Mouse (Mus musculus) liver, postnatal 0 days (tissue): ENCODE measurements around the gene Timeless. TPM values are rescaled to one million over a fixed set of nuclear protein-coding genes. Genes with fewer than 3 reads are reported as not detected.
"Not testable (repeated sequence)": the region's sequence is repeated elsewhere in the genome, so short reads cannot be mapped to it uniquely, and the experiment has no call there.

Experiments
- ATAC-seq: fragments of 200-750 bp; cut with Nextera tagmentation; 2 replicates; pipeline ENCODE4 v1.8.0; 2017; ENCODE audit warnings: mild to moderate bottlenecking, moderate library complexity
- DNase-seq: peaks from one replicate; pipeline ENCODE4 v3.0.0-alpha.2; 2016
- H3K27ac ChIP-seq: fragments of 300-500 bp; sonication (generic); 2 replicates; pipeline ENCODE4 v1.5.1; 2014; ENCODE audit warnings: antibody characterized with exemption, moderate library complexity, mild to moderate bottlenecking, low read depth
- H3K27me3 ChIP-seq: fragments of 300-500 bp; sonication (generic); 2 replicates; pipeline ENCODE4 v1.6.1; 2014; ENCODE audit warnings: low read length, control low read depth, mixed read lengths; ENCODE audit not compliant: insufficient read depth
- H3K36me3 ChIP-seq: fragments of 300-500 bp; sonication (generic); replicated peaks from 2 replicates; pipeline ENCODE4 v1.6.1; 2014; ENCODE audit warnings: mild to moderate bottlenecking, control low read depth, low read length, moderate library complexity, mixed read lengths; ENCODE audit not compliant: insufficient read depth
- H3K4me1 ChIP-seq: fragments of 300-500 bp; sonication (generic); 2 replicates; pipeline ENCODE4 v1.6.1; 2014; ENCODE audit warnings: antibody characterized with exemption, mild to moderate bottlenecking, control low read depth; ENCODE audit not compliant: insufficient read depth
- H3K4me2 ChIP-seq: fragments of 300-500 bp; sonication (generic); 2 replicates; pipeline ENCODE4 v1.6.1; 2014; ENCODE audit warnings: low read depth, mild to moderate bottlenecking, low read length, moderate library complexity, mixed read lengths
- H3K4me3 ChIP-seq: fragments of 300-500 bp; sonication (generic); 2 replicates; pipeline ENCODE4 v1.5.1; 2014; ENCODE audit warnings: low read depth, low read length
- H3K9ac ChIP-seq: fragments of 300-500 bp; sonication (generic); replicated peaks from 2 replicates; pipeline ENCODE4 v1.6.1; 2014; ENCODE audit warnings: mild to moderate bottlenecking, moderate library complexity
- H3K9me3 ChIP-seq: fragments of 300-500 bp; sonication (generic); 2 replicates; pipeline ENCODE4 v1.6.1; 2016; ENCODE audit warnings: mild to moderate bottlenecking, control low read depth, low read length, mixed read lengths
- CTCF ChIP-seq: sonication (generic); IDR thresholded peaks from 2 replicates; pipeline ENCODE4 v1.5.1; 2016; ENCODE audit warnings: antibody characterized with exemption, low read depth
- EP300 ChIP-seq: IDR thresholded peaks from 2 replicates; pipeline ENCODE4 v1.6.1; 2016; ENCODE audit warnings: antibody characterized with exemption, low read depth, mild to moderate bottlenecking
- WGBS: fragments of 180-500 bp; shearing (Covaris S2); extraction: QIAGEN DNeasy Blood & Tissue Kit; methylation state at CpG from one replicate; pipeline ENCODE4 v1.1.7; 2014; ENCODE audit not compliant: insufficient replicate concordance; 5-methylcytosine and 5-hydroxymethylcytosine counted together
- polyA plus RNA-seq: library from polyadenylated mRNA; unstranded; fragments of >200 nt; fragmentation: Nextera tagmentation; extraction: Ambion mirVana; gene quantifications from 2 replicates; pipeline ENCODE4 v1.2.1, GENCODE M21; 2015

Gene Timeless
- polyA plus RNA-seq, 1 experiment from 2014 or later = 18.5 TPM

GRCm38 (mm10) chr10:128258953-128259352, 27.1 kb downstream of the Timeless start:
- Histone ChIP-seq H3K4me1 (peaks cover 12% of the 10 kb centered on the region), H3K9ac (no peak overlapping the region), H3K4me2 (no peak overlapping the region), H3K27me3 (no peaks in the 10 kb centered on the region), H3K4me3 (no peak overlapping the region), H3K9me3 (no peaks in the 10 kb centered on the region), H3K27ac (peak overlapping the region; percentile 71), H3K36me3 (no peaks in the 10 kb centered on the region)
- TF ChIP-seq EP300 (no peak), CTCF (no peak)
- WGBS = 13% methylated on average over 4 of the region's 4 CpGs
- DNase-seq (peak; percentile 46), ATAC-seq (peak; percentile 35)

GRCm38 (mm10) chr10:128259946-128260345, 28.1 kb downstream of the Timeless start:
- Histone ChIP-seq H3K9me3 (no peaks in the 10 kb centered on the region), H3K4me1 (peaks cover 12% of the 10 kb centered on the region), H3K36me3 (no peaks in the 10 kb centered on the region), H3K27ac (no peak overlapping the region), H3K4me2 (no peak overlapping the region), H3K9ac (no peak overlapping the region), H3K4me3 (no peak overlapping the region), H3K27me3 (no peaks in the 10 kb centered on the region)
- TF ChIP-seq CTCF (no peak), EP300 (no peak)
- WGBS = 81% methylated on average over 5 of the region's 5 CpGs
- no peak for DNase-seq
- ATAC-seq = no peak

GRCm38 (mm10) chr10:128260376-128260775, 28.5 kb downstream of the Timeless start:
- not testable (repeated sequence) for H3K36me3 ChIP-seq, ATAC-seq, H3K9ac ChIP-seq, DNase-seq, H3K4me2 ChIP-seq, H3K27me3 ChIP-seq, H3K27ac ChIP-seq, H3K9me3 ChIP-seq, H3K4me3 ChIP-seq
- peaks cover 12% of the 10 kb centered on the region for H3K4me1 ChIP-seq
- 84% methylated on average over 7 of the region's 7 CpGs for WGBS

- no peaks in the 10 kb centered on the region for H3K27me3 ChIP-seq
- H3K27ac ChIP-seq = no peak overlapping the region
- WGBS = 82% methylated on average over 22 of the region's 22 CpGs
- H3K9me3 ChIP-seq = no peaks in the 10 kb centered on the region
- H3K4me3 ChIP-seq = no peak overlapping the region
- TF ChIP-seq EP300 (no peak), CTCF (no peak)
- no peaks in the 10 kb centered on the region for H3K36me3 ChIP-seq
- no peak overlapping the region for H3K9ac ChIP-seq
- peaks cover 12% of the 10 kb centered on the region for H3K4me1 ChIP-seq
- ATAC-seq (no peak), DNase-seq (no peak)
- no peak overlapping the region for H3K4me2 ChIP-seq
Measured at GRCm38 (mm10) chr10:128262300-128262699, 30.4 kb downstream of the Timeless start.

- no peaks in the 10 kb centered on the region for H3K27me3 ChIP-seq
- H3K4me1 ChIP-seq = peaks cover 12% of the 10 kb centered on the region
- no peak overlapping the region for H3K4me3 ChIP-seq
- no peak overlapping the region for H3K27ac ChIP-seq
- ATAC-seq = no peak
- H3K4me2 ChIP-seq = no peak overlapping the region
- H3K9me3 ChIP-seq = no peaks in the 10 kb centered on the region
- no peak for DNase-seq
- no peak overlapping the region for H3K9ac ChIP-seq
- WGBS = 72% methylated on average over 6 of the region's 6 CpGs
- TF ChIP-seq CTCF (no peak), EP300 (no peak)
- no peaks in the 10 kb centered on the region for H3K36me3 ChIP-seq
Measured at GRCm38 (mm10) chr10:128263393-128264310, 31.8 kb downstream of the Timeless start.

GRCm38 (mm10) chr10:128268371-128268770, 36.5 kb downstream of the Timeless start, which contains the start of gene Apof:
Gene Apof, plus strand, starts transcription at chr10:128268671.
- peak; percentile 60 for DNase-seq
- 73% methylated on average over 6 of the region's 6 CpGs for WGBS
- Histone ChIP-seq H3K4me3 (peak within 1 kb of the TSS; percentile 83), H3K27ac (peak within 1 kb of the TSS; percentile 92), H3K36me3 (no peaks in the 10 kb centered on the region), H3K27me3 (no peaks in the 10 kb centered on the region), H3K9ac (peak within 1 kb of the TSS; percentile 63), H3K4me2 (peak within 1 kb of the TSS; percentile 68), H3K4me1 (peaks cover 16% of the 10 kb centered on the region), H3K9me3 (no peaks in the 10 kb centered on the region)
- peak; percentile 71; the same call in 1 of the 2 replicates for TF ChIP-seq EP300
- TF ChIP-seq CTCF = no peak
- ATAC-seq = peak; percentile 62
